Mouse (Mus musculus) adrenal gland, postnatal 25 days (tissue): ENCODE data around the gene Pik3r1. TPM values are rescaled to one million over a fixed set of nuclear protein-coding genes. Genes with fewer than 3 reads are reported as not detected.

Experiments
- DNase-seq: peaks from one replicate; pipeline ENCODE4 v3.0.0; 2021; ENCODE audit warnings: mixed read lengths
- long read RNA-seq: library from polyadenylated mRNA; stranded (forward); transcript quantifications from one replicate; pipeline ENCODE4 v2.0.0, GENCODE M21; 2021
- total RNA-seq: library from RNA; stranded (reverse); gene quantifications from 2 replicates; pipeline ENCODE4 v1.2.3, GENCODE M21; 2021

The Pik3r1 gene
- total RNA-seq, result 130 and 193 TPM in 2 replicates
- long read RNA-seq, full-length matches to known transcripts, result 11 of 30 reads
- long read RNA-seq, partial matches to known transcripts, result 3 of 30 reads
- long read RNA-seq, other reads (novel, unspliced or antisense), result 16 of 30 reads

GRCm38 (mm10) chr13:101767809-101768629, at the start of gene Pik3r1:
Gene Pik3r1 (minus strand): TSS chr13:101768217.
- DNase-seq, result peak; percentile 99

GRCm38 (mm10) chr13:101813267-101813900, 45.4 kb upstream of the Pik3r1 start:
- DNase-seq, result no peak

GRCm38 (mm10) chr13:101812341-101812740, 44.3 kb upstream of the Pik3r1 start:
- no peak for DNase-seq

GRCm38 (mm10) chr13:101811882-101812281, 43.9 kb upstream of the Pik3r1 start:
- DNase-seq, result peak; percentile 15

GRCm38 (mm10) chr13:101810667-101811066, 42.6 kb upstream of the Pik3r1 start:
- peak; percentile 55 for DNase-seq

- no peak for DNase-seq
These were observed 41.8 kb upstream of the Pik3r1 start for GRCm38 (mm10) chr13:101809796-101810195.

- DNase-seq, result no peak
These were observed 37.6 kb upstream of the Pik3r1 start for GRCm38 (mm10) chr13:101805559-101806091.

- DNase-seq, result peak; percentile 53
These were observed 33.6 kb upstream of the Pik3r1 start for GRCm38 (mm10) chr13:101801372-101802186.

GRCm38 (mm10) chr13:101800833-101801371, 32.9 kb upstream of the Pik3r1 start:
- no peak for DNase-seq

- no peak for DNase-seq
These were observed 32.1 kb upstream of the Pik3r1 start for GRCm38 (mm10) chr13:101800021-101800596.

GRCm38 (mm10) chr13:101799318-101799717, 31.3 kb upstream of the Pik3r1 start:
- DNase-seq, result no peak

GRCm38 (mm10) chr13:101798522-101798921, 30.5 kb upstream of the Pik3r1 start:
- no peak for DNase-seq

GRCm38 (mm10) chr13:101796983-101797382, 29.0 kb upstream of the Pik3r1 start:
- no peak for DNase-seq

- no peak for DNase-seq
These were observed 17.7 kb upstream of the Pik3r1 start for GRCm38 (mm10) chr13:101785705-101786104.

GRCm38 (mm10) chr13:101784651-101785289, 16.8 kb upstream of the Pik3r1 start:
- no peak for DNase-seq

GRCm38 (mm10) chr13:101779011-101779410, 11.0 kb upstream of the Pik3r1 start:
- DNase-seq, result no peak

- no peak for DNase-seq
These were observed 9.8 kb upstream of the Pik3r1 start for GRCm38 (mm10) chr13:101777851-101778250.

GRCm38 (mm10) chr13:101771071-101771470, 3.1 kb upstream of the Pik3r1 start:
- no peak for DNase-seq

GRCm38 (mm10) chr13:101769955-101770354, 1.9 kb upstream of the Pik3r1 start:
- DNase-seq, result no peak

GRCm38 (mm10) chr13:101768630-101768991, 594 bp upstream of the Pik3r1 start:
- DNase-seq, result peak; percentile 83
